Mouse (Mus musculus): ENCODE measurements around the gene Inhbc. TPM values are rescaled to one million over a fixed set of nuclear protein-coding genes. Genes with fewer than 3 reads are reported as not detected.

Gene Inhbc
- polyA plus RNA-seq (2015; fragmentation: Nextera tagmentation; extraction: Ambion mirVana): not detected in 2 replicates

DNA sequence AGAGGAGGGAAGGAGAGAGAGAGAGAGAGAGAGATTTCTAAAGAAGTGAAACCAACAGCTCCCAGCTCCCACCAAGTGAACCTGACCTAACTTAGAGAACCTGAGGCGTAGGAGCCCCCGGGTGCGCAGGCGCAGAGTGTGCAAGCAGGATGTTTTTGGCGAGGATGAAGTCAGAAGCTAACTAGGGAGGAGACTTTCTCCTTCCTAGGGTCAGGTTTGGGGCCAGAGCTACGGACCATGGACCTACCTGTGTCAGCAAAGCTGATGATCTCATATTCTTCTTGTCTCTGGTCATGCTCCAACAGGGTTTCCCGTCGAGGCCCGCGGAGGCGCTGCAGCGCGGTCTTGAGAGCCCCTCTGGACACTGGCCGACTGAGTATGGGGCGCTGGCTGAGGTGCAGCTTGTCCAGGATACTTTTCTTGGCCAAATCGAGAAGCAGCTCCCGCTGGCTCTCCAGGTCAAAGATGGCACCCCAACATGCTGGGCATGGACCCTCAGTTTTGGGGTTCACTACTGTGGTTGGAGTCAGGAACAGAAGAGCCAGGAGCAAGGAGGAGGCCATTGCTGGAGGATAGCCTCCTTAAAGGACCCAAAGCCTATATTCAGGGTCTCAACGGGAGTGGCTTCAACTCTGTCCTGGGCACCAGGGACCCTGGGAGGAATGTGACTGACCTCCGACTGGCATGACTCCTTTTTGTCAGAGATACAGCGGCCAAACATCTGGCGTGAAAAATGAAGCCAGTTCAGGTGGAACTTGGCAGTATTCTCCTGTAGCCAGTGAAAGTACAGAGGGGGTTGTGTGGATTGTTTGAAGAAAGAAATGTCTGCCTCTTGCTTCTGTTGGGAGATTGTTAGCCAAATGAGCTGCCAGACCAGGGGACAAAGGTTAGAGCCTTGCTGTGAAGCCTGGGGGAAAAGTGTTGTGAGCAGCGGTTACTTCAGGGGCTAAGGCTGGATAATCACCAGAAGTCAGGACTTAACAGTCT lies at the start of gene Inhbc:
TSS of gene Inhbc (minus strand) at position 598 of the 987 bp plus-strand sequence.
- H3K27me3 ChIP-seq (ENCODE audit: control insufficient read depth, insufficient read depth, low read length): no peaks in the 10 kb centered on the region
- no peaks in the 10 kb centered on the region for H3K4me1 ChIP-seq (ENCODE audit: control insufficient read depth, insufficient read depth, low read length)
- no peak within 1 kb of the TSS for H3K4me2 ChIP-seq (ENCODE audit: low read depth, low read length)
- peaks cover 4% of the 10 kb centered on the region; the same call in 1 of the 2 replicates for H3K9me3 ChIP-seq (replicated peaks; ENCODE audit: control insufficient read depth, low read length)
- H3K36me3 ChIP-seq (ENCODE audit: control insufficient read depth, insufficient read depth): no peaks in the 10 kb centered on the region
- no peak within 1 kb of the TSS for H3K4me3 ChIP-seq (ENCODE audit: low read length)
- no peak for ATAC-seq (replicated peaks; ENCODE audit: extremely low read depth, insufficient read depth, low FRiP score)
- H3K27ac ChIP-seq (ENCODE audit: low read length): no peak within 1 kb of the TSS
- WGBS: 68% methylated on average over 22 of the region's 22 CpGs
- H3K9ac ChIP-seq (ENCODE audit: low read length): no peak within 1 kb of the TSS

DNA sequence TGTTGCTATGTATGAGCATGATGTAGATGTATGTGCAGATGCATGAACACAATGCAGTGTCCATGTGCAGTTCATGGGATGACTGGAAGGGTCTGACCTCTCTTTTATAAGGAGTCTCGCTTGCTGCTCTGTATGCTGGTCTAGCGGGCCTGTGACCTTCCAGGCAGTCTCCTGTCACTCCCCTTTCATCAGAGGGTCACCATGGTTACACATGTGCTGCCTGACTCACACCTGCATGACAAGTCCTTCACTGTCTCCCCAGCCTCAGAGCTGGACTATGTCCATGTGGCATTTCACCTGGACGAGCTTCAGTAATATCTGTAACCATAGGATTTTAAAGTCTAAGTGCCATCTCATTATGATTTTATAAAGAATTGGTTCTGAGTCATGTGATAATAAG lies 43.9 kb upstream of the Inhbc start:
- Histone ChIP-seq H3K4me1 (ENCODE audit: control insufficient read depth, insufficient read depth, low read length) (peaks cover 24% of the 10 kb centered on the region), H3K36me3 (ENCODE audit: control insufficient read depth, insufficient read depth) (peaks cover 4% of the 10 kb centered on the region), H3K4me2 (ENCODE audit: low read depth, low read length) (no peak overlapping the region), H3K9me3 (replicated peaks; ENCODE audit: control insufficient read depth, low read length) (no peaks in the 10 kb centered on the region), H3K4me3 (ENCODE audit: low read length) (no peak overlapping the region), H3K27ac (ENCODE audit: low read length) (no peak overlapping the region), H3K27me3 (ENCODE audit: control insufficient read depth, insufficient read depth, low read length) (no peaks in the 10 kb centered on the region), H3K9ac (ENCODE audit: low read length) (no peak overlapping the region)
- 82% methylated on average over 3 of the region's 3 CpGs for WGBS
- ATAC-seq (replicated peaks; ENCODE audit: extremely low read depth, insufficient read depth, low FRiP score): no peak

DNA sequence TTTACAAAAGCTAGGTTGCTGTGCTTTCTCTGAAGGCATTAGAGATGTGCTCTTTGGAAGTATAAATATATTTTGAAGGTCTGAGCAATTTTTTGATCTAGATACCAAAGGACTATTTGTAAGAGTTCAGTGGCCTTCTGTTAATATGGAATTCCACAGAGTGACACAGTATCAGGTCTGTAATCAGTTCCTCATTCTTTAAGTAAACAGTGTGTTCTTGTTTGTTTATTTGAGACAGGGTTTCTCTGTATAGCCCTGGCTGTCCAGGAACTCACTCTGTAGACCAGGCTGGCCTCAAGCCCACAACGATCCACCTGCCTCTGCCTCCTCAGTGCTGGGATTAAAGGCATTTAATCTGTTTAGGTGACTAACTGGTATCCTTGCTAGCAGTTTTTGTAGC lies 43.4 kb upstream of the Inhbc start:
- peaks cover 4% of the 10 kb centered on the region for H3K36me3 ChIP-seq (ENCODE audit: control insufficient read depth, insufficient read depth)
- H3K27ac ChIP-seq (ENCODE audit: low read length): no peak overlapping the region
- no peaks in the 10 kb centered on the region for H3K9me3 ChIP-seq (replicated peaks; ENCODE audit: control insufficient read depth, low read length)
- WGBS: 68% methylated on average over 1 of the region's 1 CpGs
- no peak for ATAC-seq (replicated peaks; ENCODE audit: extremely low read depth, insufficient read depth, low FRiP score)
- H3K4me1 ChIP-seq (ENCODE audit: control insufficient read depth, insufficient read depth, low read length): peaks cover 23% of the 10 kb centered on the region
- no peak overlapping the region for H3K4me3 ChIP-seq (ENCODE audit: low read length)
- H3K9ac ChIP-seq (ENCODE audit: low read length): no peak overlapping the region
- no peaks in the 10 kb centered on the region for H3K27me3 ChIP-seq (ENCODE audit: control insufficient read depth, insufficient read depth, low read length)
- no peak overlapping the region for H3K4me2 ChIP-seq (ENCODE audit: low read depth, low read length)

DNA sequence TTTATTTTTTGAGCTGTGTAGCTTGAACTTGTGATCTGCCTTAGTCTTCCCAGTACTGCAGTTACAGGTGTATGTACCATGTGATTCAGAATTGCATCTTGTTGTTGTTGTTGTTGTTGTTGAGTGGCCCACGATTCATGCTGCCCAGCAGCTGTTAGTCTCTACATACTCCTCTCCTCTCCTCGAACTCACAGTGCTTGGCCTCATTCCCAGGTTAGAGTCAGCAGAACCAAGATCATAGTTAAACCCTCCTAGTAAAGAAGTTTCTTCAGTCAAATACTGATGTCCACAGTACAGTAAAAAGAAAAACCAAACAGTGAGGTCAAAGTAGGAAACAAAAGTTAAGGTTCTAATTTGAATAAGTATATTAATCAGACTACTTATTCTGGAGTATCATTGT lies 42.5 kb upstream of the Inhbc start:
- Histone ChIP-seq H3K4me1 (ENCODE audit: control insufficient read depth, insufficient read depth, low read length) (peaks cover 23% of the 10 kb centered on the region), H3K27me3 (ENCODE audit: control insufficient read depth, insufficient read depth, low read length) (no peaks in the 10 kb centered on the region), H3K9ac (ENCODE audit: low read length) (no peak overlapping the region), H3K27ac (ENCODE audit: low read length) (no peak overlapping the region), H3K36me3 (ENCODE audit: control insufficient read depth, insufficient read depth) (peaks cover 4% of the 10 kb centered on the region), H3K4me2 (ENCODE audit: low read depth, low read length) (no peak overlapping the region), H3K4me3 (ENCODE audit: low read length) (no peak overlapping the region), H3K9me3 (replicated peaks; ENCODE audit: control insufficient read depth, low read length) (no peaks in the 10 kb centered on the region)
- WGBS: 40% methylated on average over 2 of the region's 2 CpGs
- no peak for ATAC-seq (replicated peaks; ENCODE audit: extremely low read depth, insufficient read depth, low FRiP score)

DNA sequence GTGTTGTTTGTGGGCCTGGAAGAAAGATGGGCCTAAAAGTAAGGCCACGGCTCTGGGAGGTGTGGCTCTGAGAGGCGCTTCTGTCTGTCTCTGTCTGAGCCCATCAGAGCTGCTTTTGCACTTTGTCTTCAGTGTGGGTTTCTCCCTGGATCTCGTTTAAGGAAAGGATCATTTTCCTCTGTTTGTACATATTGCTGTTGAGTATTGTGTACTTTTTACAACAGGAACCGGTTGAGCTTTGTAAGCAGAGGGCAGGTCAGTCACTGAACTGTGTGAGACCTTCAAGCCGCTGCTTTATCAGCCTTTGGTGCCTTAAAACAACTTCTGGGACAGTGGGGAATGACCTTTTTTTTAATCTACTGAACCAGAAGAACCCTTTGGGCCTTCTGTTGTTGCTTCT lies 41.9 kb upstream of the Inhbc start:
- WGBS: 35% methylated on average over 5 of the region's 5 CpGs
- Histone ChIP-seq H3K27me3 (ENCODE audit: control insufficient read depth, insufficient read depth, low read length) (no peaks in the 10 kb centered on the region), H3K9me3 (replicated peaks; ENCODE audit: control insufficient read depth, low read length) (no peaks in the 10 kb centered on the region), H3K4me2 (ENCODE audit: low read depth, low read length) (no peak overlapping the region), H3K4me3 (ENCODE audit: low read length) (no peak overlapping the region), H3K4me1 (ENCODE audit: control insufficient read depth, insufficient read depth, low read length) (peaks cover 23% of the 10 kb centered on the region), H3K27ac (ENCODE audit: low read length) (peak overlapping the region; percentile 56), H3K36me3 (ENCODE audit: control insufficient read depth, insufficient read depth) (peaks cover 4% of the 10 kb centered on the region), H3K9ac (ENCODE audit: low read length) (no peak overlapping the region)
- ATAC-seq (replicated peaks; ENCODE audit: extremely low read depth, insufficient read depth, low FRiP score): no peak

DNA sequence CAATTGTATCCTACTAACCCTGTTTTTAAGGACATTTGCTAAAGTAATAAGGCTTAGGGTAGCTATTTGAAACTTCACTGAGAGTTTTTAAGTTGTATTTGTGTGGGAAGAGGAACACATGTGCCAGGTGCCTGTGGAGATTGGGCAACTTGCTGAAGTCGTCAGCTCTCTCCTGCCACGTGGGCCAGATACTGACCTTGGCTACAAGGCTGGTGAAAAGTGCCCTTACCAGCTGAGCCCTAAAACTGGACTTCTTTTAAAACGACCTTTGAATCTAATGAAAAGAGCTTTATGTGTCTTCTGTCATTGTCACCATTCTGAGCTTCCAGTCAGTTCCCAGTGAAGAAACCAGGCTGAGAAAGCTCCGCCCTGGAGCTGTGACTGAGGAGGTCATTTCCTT lies 37.2 kb upstream of the Inhbc start:
- no peaks in the 10 kb centered on the region for H3K9me3 ChIP-seq (replicated peaks; ENCODE audit: control insufficient read depth, low read length)
- H3K9ac ChIP-seq (ENCODE audit: low read length): no peak overlapping the region
- no peak overlapping the region for H3K4me2 ChIP-seq (ENCODE audit: low read depth, low read length)
- no peaks in the 10 kb centered on the region for H3K27me3 ChIP-seq (ENCODE audit: control insufficient read depth, insufficient read depth, low read length)
- peaks cover 2% of the 10 kb centered on the region; the same call in 1 of the 2 replicates for H3K36me3 ChIP-seq (ENCODE audit: control insufficient read depth, insufficient read depth)
- no peak overlapping the region for H3K27ac ChIP-seq (ENCODE audit: low read length)
- ATAC-seq (replicated peaks; ENCODE audit: extremely low read depth, insufficient read depth, low FRiP score): no peak
- 52% methylated on average over 4 of the region's 4 CpGs for WGBS
- H3K4me1 ChIP-seq (ENCODE audit: control insufficient read depth, insufficient read depth, low read length): peaks cover 19% of the 10 kb centered on the region
- no peak overlapping the region for H3K4me3 ChIP-seq (ENCODE audit: low read length)

DNA sequence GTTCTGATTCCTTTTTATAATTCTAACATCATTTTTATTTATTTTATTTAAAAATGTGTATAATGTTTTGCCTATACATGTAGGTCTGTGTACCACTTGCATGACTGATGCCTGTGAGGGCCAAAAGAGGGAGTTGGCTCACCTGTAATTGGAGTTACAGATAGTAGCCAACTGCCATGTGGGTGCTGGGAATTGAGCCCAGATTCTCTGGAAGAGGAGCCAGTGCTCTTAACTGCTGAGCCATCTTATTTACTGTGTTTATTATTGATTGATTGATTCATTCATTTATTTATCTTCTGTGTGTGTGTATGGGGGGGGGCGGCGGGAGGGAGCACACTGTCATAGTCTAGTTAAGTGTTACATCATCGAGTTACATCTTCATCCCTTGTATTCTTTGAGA lies 34.5 kb upstream of the Inhbc start:
- Histone ChIP-seq H3K4me1 (ENCODE audit: control insufficient read depth, insufficient read depth, low read length) (no peaks in the 10 kb centered on the region), H3K27me3 (ENCODE audit: control insufficient read depth, insufficient read depth, low read length) (no peaks in the 10 kb centered on the region), H3K4me2 (ENCODE audit: low read depth, low read length) (no peak overlapping the region), H3K4me3 (ENCODE audit: low read length) (no peak overlapping the region), H3K27ac (ENCODE audit: low read length) (no peak overlapping the region), H3K36me3 (ENCODE audit: control insufficient read depth, insufficient read depth) (peaks cover 18% of the 10 kb centered on the region), H3K9me3 (replicated peaks; ENCODE audit: control insufficient read depth, low read length) (no peaks in the 10 kb centered on the region), H3K9ac (ENCODE audit: low read length) (no peak overlapping the region)
- WGBS: 94% methylated on average over 3 of the region's 3 CpGs
- ATAC-seq (replicated peaks; ENCODE audit: extremely low read depth, insufficient read depth, low FRiP score): no peak

DNA sequence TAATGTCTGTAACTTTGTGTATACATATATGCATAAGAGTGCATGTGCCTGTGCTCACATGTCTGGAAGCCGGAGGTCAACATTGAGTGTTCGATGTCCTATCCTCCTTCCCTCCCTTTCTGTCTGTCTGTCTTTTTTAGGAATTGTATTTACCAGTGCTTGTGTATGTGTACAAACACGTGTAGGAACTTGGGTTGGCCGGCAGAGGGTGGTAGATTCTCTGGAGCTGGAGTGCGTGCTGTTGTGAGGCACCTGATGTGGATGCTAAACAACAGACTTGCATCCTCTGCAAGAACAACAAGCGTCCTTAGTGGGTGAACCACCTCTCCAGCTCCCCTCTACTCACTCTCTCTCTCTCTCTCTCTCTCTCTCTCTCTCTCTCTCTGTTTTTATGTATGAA lies 21.5 kb upstream of the Inhbc start:
- Histone ChIP-seq H3K27ac (ENCODE audit: low read length) (no peak overlapping the region), H3K4me2 (ENCODE audit: low read depth, low read length) (no peak overlapping the region), H3K27me3 (ENCODE audit: control insufficient read depth, insufficient read depth, low read length) (no peaks in the 10 kb centered on the region), H3K9ac (ENCODE audit: low read length) (no peak overlapping the region), H3K36me3 (ENCODE audit: control insufficient read depth, insufficient read depth) (peaks cover 12% of the 10 kb centered on the region; the same call in 1 of the 2 replicates), H3K4me1 (ENCODE audit: control insufficient read depth, insufficient read depth, low read length) (0 out of 2 replicates have a peak, but pooled peaks cover 3% of the 10 kb centered on the region), H3K9me3 (replicated peaks; ENCODE audit: control insufficient read depth, low read length) (no peaks in the 10 kb centered on the region), H3K4me3 (ENCODE audit: low read length) (no peak overlapping the region)
- no peak for ATAC-seq (replicated peaks; ENCODE audit: extremely low read depth, insufficient read depth, low FRiP score)
- WGBS: 85% methylated on average over 6 of the region's 6 CpGs

DNA sequence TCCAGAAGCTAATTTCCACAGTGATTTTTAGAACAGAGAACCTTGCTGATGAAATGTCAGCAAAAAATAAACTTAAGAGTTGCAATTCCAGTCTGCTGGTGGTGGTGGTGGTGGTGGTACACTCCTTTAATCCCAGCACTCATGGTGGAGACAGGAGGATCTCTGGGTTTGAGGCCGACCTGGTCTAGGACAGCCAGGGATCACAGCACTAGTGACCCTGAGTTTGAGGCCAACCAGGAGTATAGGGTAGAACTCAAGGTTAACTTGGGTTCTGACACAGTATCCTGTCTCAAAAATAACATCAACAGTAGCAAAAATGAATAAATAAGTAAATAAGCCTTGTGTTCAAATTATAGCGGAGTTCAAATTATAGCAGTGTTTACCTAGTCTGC lies 11.5 kb upstream of the Inhbc start:
- H3K4me1 ChIP-seq (ENCODE audit: control insufficient read depth, insufficient read depth, low read length): peaks cover 7% of the 10 kb centered on the region
- H3K4me3 ChIP-seq (ENCODE audit: low read length): peak overlapping the region; percentile 79
- no peaks in the 10 kb centered on the region for H3K27me3 ChIP-seq (ENCODE audit: control insufficient read depth, insufficient read depth, low read length)
- H3K9me3 ChIP-seq (replicated peaks; ENCODE audit: control insufficient read depth, low read length): no peaks in the 10 kb centered on the region
- H3K27ac ChIP-seq (ENCODE audit: low read length): peak overlapping the region; percentile 97
- ATAC-seq (replicated peaks; ENCODE audit: extremely low read depth, insufficient read depth, low FRiP score): no peak
- H3K36me3 ChIP-seq (ENCODE audit: control insufficient read depth, insufficient read depth): no peaks in the 10 kb centered on the region
- 52% methylated on average over 2 of the region's 2 CpGs for WGBS
- peak overlapping the region; percentile 68 for H3K4me2 ChIP-seq (ENCODE audit: low read depth, low read length)
- peak overlapping the region; percentile 94 for H3K9ac ChIP-seq (ENCODE audit: low read length)
